Mouse (Mus musculus) A20 (cell line): Measurements from ENCODE around the gene Galnt9.

Experiments
- DNase-seq: peaks from one replicate; pipeline ENCODE4 v3.0.0-alpha.2; 2011; ENCODE audit warnings: low read depth, low spot score

Gene Galnt9

DNA sequence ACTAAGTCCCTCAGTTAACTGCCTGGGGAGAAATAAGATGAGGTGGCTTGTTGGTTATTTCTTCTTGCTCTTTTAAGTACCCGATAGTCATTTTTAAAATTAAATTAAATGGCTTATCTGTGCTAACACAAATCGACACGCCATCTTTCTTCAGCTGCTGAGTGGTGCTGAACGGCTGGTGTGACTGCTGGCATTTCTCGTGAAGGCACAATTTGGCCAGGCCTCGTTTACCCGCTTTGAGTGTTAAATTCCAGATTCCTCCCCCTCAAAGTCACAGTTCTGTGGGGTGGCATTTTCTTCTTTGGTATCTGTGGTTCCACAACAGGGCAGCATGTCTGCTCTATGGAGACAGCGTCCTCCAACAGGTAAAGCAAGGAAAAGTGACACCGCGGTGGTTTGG, 83.2 kb downstream of the Galnt9 start:
- DNase-seq, result no peak

DNA sequence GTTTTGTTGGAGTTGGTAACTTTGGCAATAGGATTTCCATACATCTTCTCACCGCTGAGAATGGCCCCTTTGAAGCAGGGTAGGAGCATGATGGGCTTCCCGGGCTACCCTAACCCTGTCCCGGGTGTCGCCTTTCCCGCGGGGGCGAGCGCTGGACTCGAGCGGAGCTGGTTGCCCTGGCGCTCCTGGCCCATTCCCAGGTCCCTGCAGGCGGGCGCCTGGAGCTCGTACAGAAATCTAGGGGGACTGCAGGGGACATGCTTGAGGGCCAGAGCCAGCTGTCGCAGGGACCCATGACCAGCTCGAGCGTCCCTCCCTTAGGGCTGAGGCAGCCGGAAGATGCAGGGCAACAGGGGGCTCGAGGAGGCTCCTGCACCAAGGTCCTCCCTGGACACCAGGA, 84.0 kb downstream of the Galnt9 start:
- DNase-seq, result no peak

DNA sequence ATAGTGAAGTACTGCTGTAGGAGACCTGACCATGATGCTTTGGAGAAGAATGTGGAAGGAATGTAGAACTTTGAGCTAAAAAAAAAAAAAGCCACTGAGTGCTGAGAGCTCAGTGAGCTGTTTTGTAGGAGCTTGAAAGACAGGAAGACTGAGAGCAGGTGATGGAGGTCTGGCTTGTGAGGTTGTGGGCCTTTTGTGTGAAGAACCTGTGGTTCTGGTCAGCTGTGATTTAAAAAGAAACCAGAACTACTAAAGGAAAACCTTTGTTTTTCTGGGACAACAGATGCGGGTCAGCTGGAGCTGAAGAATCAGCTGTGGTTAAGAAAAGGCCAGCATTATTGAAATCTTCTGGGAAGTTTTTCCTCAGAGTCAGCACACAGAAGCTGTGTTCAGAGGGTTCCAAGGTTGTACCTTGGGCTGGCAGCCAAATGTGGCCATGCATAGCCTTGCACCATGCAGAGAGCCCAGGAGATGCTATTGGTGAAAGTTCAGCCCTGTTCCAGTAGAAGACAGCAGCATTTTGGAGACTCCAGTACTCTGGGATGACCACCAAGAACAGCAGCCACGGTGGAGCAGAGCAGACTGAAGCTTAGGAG, 85.5 kb downstream of the Galnt9 start:
- no peak for DNase-seq

DNA sequence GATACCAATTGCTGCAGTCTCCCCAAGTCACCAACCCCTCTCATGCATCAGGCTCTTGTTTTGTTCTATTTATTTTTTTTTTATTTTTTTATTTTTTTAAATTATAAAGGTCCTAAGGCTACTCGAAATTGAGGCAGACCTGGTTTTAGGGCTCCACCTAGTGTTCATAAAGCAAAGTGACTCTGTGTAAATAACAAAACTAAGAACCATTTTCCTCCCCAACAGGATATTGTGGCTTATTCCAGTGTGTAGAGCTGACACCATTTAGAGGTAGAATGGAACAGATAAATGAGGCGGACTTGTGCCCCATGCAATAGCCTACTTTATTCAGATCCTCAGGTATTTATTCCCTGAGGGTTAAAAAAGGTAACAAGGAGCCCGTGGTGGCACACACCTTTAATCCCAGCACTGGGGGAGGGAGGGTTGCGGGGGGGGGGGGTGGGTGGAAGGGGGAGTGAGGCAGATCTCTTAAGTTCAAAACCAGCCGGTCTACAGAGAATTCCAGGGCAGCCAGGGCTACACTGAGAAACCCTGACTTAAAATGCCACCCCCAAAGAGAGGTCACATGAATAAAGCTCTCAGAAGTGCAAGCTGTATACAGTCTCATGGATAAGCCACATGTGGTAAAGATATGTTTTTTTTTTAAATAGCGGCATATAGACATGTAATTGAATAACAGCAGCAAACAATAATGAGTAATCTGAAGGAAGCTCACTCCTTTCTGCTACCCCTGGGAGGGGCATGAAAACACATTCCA, 92.0 kb downstream of the Galnt9 start:
- DNase-seq, result no peak

DNA sequence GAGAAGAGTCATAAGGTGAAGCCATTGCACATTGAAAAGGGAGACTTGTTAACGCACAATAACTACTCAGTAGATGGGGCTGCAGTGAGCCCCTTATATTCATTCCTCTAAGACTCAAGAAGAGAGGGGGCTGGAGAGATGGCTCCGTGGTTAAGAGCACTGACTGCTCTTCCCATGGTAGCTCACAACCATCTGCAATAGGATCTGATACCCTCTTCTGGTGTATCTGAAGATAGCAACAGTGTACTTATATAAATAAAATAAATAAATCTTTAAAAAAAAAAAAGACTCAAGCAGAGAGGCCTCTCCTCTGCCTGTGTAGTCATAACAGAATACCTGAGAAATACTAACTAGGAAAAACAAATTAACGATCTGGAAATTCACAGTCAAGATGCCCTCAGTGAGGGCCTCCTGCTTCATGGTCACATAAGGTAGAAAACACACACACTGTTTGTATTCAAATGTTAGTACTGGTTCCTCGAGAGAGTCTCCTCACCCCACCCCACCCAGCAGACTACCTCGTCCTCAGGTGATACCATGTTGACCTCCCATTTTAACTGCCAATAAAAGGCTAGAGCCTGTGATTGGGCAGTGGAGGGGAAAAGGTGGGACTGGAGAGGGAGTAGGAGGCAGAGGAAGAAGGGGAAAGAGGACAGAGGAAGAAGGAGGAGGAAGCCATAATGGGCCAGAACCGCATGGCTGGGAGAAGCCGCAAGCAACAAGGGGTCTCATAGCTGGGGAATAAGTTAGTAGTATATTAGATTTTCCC, 94.3 kb downstream of the Galnt9 start:
- no peak for DNase-seq

DNA sequence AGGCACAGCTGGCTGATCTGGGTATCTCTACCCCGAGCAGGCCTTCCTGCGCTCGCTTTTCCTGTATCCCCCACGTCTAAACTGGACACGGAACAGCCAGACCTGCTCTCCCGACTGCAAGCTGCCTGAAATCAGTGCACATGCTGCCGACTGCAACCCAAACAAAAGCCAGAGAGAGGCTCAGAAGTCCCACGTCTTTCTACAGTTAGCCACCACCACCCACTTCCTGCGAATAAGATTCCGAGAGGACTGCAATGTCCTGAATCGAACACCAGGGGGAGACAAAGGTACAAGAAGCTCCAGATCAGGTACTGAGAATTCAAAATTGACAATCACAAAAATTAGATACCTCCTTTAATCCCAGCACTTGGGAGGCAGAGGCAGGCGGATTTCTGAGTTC, 95.3 kb downstream of the Galnt9 start:
- DNase-seq, result peak; percentile 75

DNA sequence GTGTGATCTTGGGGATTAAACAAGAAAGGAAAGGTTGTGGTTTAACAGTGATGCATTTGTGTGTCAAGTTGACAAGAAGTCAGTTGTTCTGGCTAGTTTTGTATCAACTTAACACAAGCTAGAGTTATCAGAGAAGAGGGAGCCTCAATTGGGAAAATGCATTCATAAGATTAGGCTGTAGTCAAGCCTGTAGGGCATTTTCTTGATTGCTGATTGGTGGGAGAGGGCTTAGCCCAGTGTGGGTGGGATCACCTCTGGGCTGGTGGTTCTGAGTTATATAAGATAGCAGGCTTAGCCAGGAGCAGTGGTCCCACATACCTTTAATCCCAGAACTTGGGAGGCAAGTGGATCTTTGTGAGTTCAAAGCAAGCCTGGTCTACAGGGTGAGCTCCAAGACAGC, 102.2 kb downstream of the Galnt9 start:
- DNase-seq, result no peak

DNA sequence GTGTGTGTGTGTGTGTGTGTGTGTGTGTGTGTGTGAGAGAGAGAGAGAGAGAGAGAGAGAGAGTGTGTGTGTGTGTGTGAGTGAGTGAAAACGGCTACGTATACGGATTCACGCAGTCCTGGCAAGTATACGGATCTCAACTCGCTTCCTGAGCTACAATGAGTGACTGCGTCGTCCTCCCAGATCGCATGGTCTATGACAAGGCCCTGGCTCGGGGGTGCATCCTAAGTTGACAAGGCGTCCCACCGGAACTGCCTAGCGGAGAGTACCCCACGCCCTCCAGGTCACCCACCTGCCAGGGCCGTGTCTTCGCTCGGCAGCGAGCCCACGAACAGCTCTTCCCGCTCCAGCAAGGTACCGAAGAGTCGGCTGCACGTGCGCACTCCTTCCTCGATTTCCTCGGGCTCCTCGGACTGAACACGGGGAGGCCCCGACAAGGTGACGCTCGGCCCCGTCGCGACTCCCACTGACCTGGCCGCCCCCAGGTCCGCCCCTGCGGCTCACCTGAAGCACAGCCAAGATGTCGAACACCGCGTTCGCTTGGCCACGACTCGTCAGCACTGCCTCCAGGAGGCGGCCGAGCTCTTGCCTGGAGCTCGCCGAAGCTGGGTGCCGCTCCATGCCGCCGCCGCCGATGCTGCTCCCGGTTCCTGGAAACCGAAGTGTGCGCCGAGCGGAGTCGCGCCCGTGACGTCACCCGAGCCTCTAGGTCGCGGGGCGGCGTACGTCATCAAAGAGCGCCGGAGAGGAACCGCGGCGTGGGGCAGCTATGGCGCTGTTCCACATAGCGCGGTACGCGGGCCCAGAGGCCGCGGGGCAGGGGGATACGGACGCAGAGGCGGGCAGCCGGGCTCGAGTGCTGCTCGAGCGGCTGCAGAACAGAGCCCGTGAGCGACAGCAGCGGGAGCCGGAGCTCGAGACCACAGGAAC, 108.8 kb downstream of the Galnt9 start, which contains the start of the genes Noc4l and Ddx51:
Gene Noc4l, minus strand, starts transcription at position 699 of the 930 bp plus-strand sequence.
Gene Ddx51, plus strand, starts transcription at position 733 of the 930 bp plus-strand sequence.
- DNase-seq, result peak; percentile 96

DNA sequence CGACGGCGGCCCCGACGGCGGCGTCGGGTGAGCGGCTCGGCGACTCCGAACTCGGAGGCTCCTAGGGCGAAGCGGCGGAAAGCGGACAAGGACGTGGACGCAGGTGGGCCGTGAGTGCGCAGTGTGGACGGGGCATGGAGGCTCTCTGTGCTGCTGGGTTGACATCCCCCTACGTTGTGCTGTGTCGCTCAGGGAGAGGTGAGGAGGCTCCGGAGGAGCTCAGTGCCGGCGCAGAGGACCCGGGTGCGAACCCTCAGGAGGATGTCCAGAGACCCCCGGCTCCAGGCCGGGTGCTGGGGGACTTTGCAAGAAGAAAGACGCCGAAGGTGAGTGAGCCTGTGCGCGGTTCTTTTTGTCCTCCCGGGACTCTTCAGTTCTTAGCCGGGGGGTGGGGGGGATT, 109.5 kb downstream of the Galnt9 start:
- no peak for DNase-seq

DNA sequence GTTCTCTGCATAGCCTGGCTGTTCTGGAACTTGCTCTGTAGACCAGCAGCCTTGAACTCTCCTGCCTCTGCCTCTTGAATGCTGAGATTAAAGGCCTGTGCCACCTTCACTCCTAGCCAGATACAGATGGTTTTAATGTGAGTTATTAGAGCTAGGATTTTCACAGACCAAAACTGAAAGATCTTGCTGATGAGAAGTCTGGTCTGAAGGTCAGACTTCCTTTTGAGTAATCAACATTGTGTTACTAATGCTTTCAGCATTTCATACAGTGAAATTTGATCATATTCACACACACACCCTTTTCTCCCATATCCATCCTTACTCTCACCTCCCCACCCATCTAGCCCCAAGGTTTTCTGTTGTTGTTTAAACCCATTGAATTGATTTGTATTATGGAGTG, 115.5 kb downstream of the Galnt9 start:
- DNase-seq, result no peak

DNA sequence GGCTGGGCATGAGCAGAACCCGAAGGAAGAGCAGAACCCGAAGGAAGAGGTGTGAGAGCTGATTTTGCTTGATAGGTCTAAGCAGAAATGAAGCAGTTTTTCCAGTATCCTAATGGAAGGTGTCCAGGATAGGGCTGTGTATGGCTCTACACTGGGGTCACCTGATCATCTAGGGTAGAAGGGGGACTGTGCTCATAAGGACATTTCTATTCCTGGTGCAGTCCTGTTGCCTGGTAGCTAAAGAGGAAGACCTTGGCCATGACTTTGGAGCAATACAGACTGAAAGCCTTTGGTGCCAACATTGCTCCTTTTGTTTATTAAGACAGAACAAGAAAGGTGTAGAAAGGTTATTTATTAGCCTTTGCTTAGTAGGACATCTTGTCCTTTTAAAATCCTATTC, 119.9 kb downstream of the Galnt9 start:
- no peak for DNase-seq

DNA sequence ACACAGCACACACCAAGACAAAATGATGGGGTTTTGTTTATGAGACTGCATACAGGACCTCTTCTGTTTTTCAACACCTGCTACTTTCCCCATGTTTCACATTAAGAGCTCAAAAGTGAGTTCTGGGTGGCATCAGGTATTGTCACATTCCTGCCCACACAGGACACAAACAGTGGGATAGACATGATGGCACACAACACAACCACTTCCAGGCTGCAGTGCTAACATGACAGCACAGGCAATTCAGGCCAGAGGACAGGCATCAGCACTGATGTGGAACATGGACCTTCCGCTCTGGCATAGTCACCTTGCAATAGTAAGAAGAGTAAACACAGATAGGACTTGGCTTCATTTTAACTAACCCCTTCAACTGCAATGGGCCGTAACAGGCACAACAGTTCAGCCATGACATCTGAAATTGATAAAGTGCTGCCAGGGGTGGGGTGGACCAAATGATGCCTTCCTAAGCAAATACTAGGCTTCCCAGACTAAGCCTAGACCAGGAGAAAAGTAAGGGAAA, 120.7 kb downstream of the Galnt9 start:
- no peak for DNase-seq

DNA sequence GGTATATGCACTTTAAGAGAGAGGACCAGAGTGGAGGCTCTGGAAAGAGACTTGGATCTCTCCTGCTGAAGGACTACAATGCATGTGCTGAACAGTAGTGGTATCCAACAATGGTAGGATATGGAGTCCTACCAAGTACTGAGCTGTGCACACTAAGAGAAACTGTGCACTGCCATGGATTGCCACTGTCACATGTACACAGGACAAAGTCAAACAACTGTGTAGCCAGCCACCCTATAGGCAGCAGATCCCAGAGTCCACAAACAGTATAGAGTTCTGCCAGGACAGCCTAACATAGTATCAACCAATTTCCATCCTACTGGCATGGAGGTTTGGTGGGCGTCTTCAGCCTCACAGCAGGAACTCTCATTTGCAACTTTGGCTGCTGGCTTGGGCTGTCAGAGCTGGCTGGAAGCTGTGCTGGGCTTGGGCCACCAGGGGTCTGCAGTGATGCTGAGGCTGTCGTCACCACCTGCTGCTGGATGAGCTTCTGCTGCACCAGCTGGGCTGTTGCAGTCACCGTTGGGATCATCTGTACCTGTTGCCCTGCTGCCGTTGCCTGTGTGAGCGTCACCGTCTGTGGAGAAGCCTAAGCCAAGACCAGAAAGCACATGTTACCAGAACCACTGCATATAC, 121.4 kb downstream of the Galnt9 start:
- no peak for DNase-seq
